Mouse (Mus musculus) erythroblast, embryonic 14.5 days (primary cell): ENCODE results near the gene Gm20671.

ENCODE experiments used
- GATA1 ChIP-seq: IDR thresholded peaks from 2 replicates; pipeline ENCODE4 v1.6.1; 2012; ENCODE audit warnings: low read length, inconsistent platforms, mixed read lengths
- TAL1 ChIP-seq: IDR thresholded peaks from 3 replicates; pipeline ENCODE4 v1.6.1; 2012; ENCODE audit warnings: low read length, inconsistent platforms, mixed read lengths

- TF ChIP-seq TAL1 (no peak), GATA1 (no peak)
Measured at GRCm38 (mm10) chr5:32778168-32778567, 48.7 kb downstream of the Gm20671 start.
